Mouse (Mus musculus) CD4-positive, CD25-positive, alpha-beta regulatory T cell, adult 2 months (primary cell): ENCODE results near the gene Rsph9.

Source experiments
- DNase-seq: peaks from one replicate; pipeline ENCODE4 v3.0.0-alpha.2; 2012; ENCODE audit warnings: low read depth, low spot score

The Rsph9 gene

GRCm38 (mm10) chr17:46102608-46103159 lies 41.3 kb downstream of the Rsph9 start:
- no peak for DNase-seq

DNA sequence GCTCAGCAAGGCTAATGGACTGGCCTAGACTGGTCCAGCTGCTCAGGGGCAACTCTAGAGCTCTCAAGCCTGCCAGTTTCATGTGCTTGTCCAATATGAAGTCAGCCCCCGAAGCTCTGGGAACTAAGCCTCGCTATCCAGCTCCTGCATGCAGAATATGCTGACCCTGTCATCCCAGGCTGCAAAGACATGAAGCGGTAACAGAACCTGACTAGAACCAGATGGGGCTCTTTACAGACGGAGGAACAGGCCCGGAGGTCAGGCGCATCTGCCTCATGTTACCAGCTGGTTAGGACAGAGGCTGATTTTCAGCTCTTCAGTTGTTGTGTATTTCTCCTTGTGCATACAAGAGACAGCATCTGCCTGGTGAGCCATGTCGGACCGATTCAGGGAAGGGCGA lies 42.1 kb downstream of the Rsph9 start:
- DNase-seq, result no peak

- DNase-seq, result no peak
These were observed 45.5 kb downstream of the Rsph9 start for GRCm38 (mm10) chr17:46098525-46098924.

GRCm38 (mm10) chr17:46091899-46092298 lies 52.1 kb downstream of the Rsph9 start:
- DNase-seq, result no peak

DNA sequence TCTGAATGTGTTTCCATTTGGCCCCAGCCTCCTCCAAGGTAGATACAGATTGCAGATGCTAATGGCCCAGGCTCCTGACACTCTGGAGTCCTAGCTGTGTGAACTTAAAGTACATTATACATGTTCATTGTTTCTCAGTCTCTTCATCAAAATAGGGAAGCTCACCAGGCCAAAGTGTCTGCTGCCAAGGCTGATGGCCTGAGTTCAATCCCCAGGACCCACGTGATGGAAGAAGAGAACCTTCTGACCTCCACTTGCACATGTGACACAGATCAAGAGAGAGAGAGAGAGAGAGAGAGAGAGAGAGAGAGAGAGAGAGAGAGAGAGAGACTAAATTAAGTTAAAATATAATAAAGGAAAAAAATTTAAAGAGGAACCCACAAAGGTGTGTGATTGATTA lies 52.7 kb downstream of the Rsph9 start:
- no peak for DNase-seq

DNA sequence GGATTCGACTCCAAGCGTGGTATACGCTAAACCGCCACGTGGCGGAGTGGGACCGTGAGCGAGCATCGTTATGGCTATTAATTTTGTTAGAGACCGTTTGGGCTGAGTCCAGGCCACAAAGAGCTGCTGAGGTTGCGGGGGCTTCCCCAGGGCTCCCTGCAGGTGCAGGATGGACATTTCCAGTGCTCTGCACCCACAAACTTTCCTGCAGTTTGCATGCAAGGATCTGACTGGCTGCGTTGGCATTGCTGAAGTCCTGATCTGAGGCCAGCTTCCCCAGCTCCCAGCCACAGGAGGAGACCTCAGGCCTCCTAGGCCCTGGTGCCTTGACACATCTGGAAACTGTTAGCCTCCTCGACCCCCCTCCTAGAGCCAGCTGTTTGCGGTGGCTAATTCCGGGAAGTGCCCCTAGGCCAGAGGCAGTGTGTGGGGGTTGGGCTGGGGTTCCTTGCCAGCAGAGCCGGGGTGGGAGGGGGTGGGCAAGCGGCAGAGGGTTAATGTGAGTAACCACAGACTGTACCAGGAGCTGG lies 57.6 kb downstream of the Rsph9 start:
- no peak for DNase-seq

DNA sequence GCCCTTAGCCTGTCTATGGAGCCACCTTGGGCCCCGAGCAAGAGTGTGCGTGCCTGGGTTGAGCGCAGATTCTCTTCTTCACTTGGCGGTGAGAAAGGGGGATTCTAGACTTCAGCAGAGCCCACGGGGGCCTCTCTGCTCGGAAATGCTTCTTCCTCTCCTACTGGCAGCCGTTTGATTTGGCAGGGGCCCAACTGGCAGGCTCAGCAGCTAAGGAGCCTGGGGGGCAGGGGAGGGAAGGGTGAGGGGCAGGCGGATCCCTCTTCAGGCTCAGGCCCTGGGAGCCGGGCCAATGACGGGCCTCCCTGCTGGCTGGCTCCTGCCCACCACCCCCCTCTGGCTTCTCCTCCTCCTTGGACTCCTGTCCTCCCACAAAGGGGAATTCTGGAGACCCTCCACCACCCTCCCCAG lies 59.9 kb downstream of the Rsph9 start:
- no peak for DNase-seq

- DNase-seq, result no peak
These were observed 60.6 kb downstream of the Rsph9 start for GRCm38 (mm10) chr17:46083381-46083780.

GRCm38 (mm10) chr17:46081657-46082056 lies 62.4 kb downstream of the Rsph9 start:
- DNase-seq, result no peak

- no peak for DNase-seq
These were observed 63.0 kb downstream of the Rsph9 start for GRCm38 (mm10) chr17:46081042-46081441.

DNA sequence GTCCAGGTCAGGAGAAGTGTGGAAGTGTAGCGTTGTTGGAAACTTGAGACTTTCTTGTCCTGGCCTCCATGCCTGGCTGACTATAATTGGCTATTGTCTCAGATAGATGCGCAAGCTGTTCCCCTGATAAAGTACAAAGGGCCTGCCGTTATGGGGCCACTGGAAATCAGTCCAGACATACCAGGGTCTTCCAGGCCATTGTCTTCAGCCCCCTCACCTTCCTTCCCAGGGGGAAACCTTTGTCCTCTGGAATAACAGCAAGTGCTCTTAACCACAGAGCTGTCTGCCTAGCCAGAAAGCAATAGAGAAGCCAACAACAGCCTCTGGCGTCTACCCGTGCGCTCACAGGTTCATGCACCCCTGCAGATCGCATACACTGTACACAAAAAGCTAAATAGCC lies 63.6 kb downstream of the Rsph9 start:
- no peak for DNase-seq

DNA sequence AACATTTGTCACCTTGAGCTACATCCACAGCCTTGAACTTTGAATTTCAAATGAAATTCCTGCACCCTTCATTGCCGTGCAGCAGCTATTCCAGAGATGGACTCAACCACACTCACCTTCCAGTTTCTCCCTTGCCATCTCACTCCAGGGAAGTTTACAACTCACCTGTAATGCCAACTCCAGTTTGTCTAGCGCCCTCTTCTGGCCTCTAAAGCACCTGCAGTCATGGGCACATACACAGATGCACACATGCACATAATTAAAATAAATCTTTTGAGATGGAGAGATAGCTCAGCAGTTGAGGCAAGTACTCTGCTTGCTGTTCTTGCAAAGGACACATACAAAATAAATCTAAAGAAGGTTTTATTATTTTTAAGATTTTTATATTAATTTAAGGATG lies 65.0 kb downstream of the Rsph9 start:
- peak; percentile 16 for DNase-seq

DNA sequence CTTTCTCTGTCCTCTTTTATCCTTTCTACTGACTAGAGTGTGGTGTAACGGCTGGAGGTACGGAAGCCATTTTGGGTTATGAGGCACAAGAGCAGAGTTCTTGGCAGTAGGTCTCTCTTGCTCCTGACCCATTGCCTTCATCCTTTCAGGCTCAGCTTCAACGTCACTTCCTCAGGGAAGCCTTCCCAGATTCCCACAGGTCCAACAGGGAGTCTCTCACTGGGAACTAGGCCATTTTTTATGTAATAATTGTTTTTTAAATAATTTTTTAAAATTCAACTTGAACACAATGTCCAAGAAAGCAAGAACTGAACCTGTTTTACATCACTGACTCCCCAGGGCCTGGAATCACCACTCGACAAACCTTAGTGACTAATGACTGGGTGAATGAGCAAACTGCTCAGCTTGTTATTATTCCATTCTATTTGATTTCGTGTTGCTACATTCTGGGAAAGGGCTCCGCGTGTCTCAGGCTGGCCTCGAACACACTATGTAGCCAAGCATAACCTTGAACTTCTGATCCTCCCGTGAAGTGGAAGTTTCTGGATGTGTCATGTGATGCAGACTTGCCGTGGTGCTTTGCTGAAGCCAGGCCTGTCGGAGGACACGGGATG lies 66.0 kb downstream of the Rsph9 start:
- DNase-seq, result no peak

DNA sequence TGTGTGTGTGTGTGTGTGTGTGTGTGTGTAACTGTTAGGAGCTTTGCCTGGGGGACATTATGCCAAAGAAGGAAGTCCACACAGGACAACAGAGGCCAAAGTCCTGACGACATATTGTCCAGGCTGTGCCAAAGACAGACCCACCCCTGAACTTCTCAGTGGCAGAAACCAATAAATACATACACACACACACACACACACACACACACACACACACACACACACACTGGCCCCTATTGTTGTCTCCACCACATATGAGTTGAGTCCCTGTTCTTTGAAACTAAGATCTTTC lies 67.8 kb downstream of the Rsph9 start:
- DNase-seq, result no peak

DNA sequence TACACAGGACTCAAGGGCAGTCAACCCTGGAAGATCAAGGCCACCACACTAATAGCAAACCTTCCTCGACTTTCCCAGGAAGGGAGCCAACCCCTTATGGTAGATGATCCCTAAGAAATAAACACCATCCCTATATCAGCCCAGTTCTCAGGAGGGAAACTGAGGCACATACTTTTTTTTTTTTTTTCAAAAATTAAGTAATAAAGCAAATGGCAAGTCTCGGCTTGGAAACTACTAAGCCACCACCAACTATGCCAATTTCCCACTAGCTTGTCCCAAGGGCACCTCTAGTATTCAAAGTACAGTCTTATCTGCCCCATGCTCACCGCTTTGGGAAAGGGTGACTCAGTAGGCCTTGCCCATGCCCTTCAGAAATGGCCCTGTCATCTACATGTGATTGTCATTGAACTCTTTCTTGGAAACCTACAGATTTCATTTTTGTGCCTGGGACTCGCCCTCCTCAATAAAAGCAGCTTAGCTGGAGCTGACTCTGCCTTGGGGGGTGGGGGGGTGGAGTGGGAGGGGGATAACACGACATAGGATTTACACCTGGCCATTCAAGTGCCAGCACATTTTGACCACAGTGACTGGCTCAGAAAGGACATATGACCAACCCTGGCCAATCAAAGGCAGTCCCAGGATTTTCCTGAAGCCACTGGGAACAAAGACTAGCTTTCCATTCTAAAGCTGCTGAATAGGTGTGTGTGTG lies 68.3 kb downstream of the Rsph9 start:
- no peak for DNase-seq

- peak; percentile 81 for DNase-seq
These were observed 68.9 kb downstream of the Rsph9 start for GRCm38 (mm10) chr17:46075116-46075485.

GRCm38 (mm10) chr17:46074398-46075115 lies 69.5 kb downstream of the Rsph9 start:
- DNase-seq, result no peak

- peak; percentile 92 for DNase-seq
These were observed 70.2 kb downstream of the Rsph9 start for GRCm38 (mm10) chr17:46073730-46074301.
